Mouse (Mus musculus) liver, embryonic 15.5 days (tissue): ENCODE measurements around the gene Mettl11b. TPM values are rescaled to one million over a fixed set of nuclear protein-coding genes. Genes with fewer than 3 reads are reported as not detected.

Experiments
- ATAC-seq: fragments of 200-750 bp; cut with Nextera tagmentation; 2 replicates; pipeline ENCODE4 v1.8.0; 2017; ENCODE audit warnings: moderate number of reproducible peaks, mild to moderate bottlenecking, moderate library complexity; ENCODE audit not compliant: insufficient read depth
- H3K27ac ChIP-seq: fragments of 300-500 bp; sonication (generic); replicated peaks from 2 replicates; pipeline ENCODE4 v1.5.1; 2015; ENCODE audit warnings: mild to moderate bottlenecking, inconsistent platforms
- H3K27me3 ChIP-seq: fragments of 300-500 bp; sonication (generic); 2 replicates; pipeline ENCODE4 v1.6.1; 2015; ENCODE audit warnings: mild to moderate bottlenecking, inconsistent platforms
- H3K36me3 ChIP-seq: fragments of 300-500 bp; sonication (generic); replicated peaks from 2 replicates; pipeline ENCODE4 v1.6.1; 2015; ENCODE audit warnings: moderate library complexity, mild to moderate bottlenecking, inconsistent platforms
- H3K4me1 ChIP-seq: fragments of 300-500 bp; sonication (generic); replicated peaks from 2 replicates; pipeline ENCODE4 v1.6.1; 2015; ENCODE audit warnings: inconsistent platforms
- H3K4me2 ChIP-seq: fragments of 300-500 bp; sonication (generic); 2 replicates; pipeline ENCODE4 v1.6.1; 2015; ENCODE audit warnings: moderate library complexity, mild to moderate bottlenecking, inconsistent platforms
- H3K4me3 ChIP-seq: fragments of 300-500 bp; sonication (generic); replicated peaks from 2 replicates; pipeline ENCODE4 v1.5.1; 2015; ENCODE audit warnings: mild to moderate bottlenecking, inconsistent platforms
- H3K9ac ChIP-seq: fragments of 300-500 bp; sonication (generic); 2 replicates; pipeline ENCODE4 v1.6.1; 2015; ENCODE audit warnings: moderate library complexity, mild to moderate bottlenecking, inconsistent platforms
- H3K9me3 ChIP-seq: fragments of 300-500 bp; sonication (generic); replicated peaks from 2 replicates; pipeline ENCODE4 v1.6.1; 2016; ENCODE audit warnings: inconsistent platforms
- WGBS: fragments of 180-500 bp; shearing (Covaris S2); methylation state at CpG from one replicate; pipeline ENCODE4 v1.1.7; 2015; ENCODE audit warnings: mixed read lengths; ENCODE audit not compliant: insufficient replicate concordance; 5-methylcytosine and 5-hydroxymethylcytosine counted together
- polyA plus RNA-seq: library from polyadenylated mRNA; unstranded; fragments of >200 nt; fragmentation: Nextera tagmentation; extraction: Ambion mirVana; gene quantifications from 2 replicates; pipeline ENCODE4 v1.2.1, GENCODE M21; 2015

The Mettl11b gene
- polyA plus RNA-seq, 1 experiment from 2014 or later: 0.13 TPM

GRCm38 (mm10) chr1:163682935-163683430, 42.0 kb downstream of the Mettl11b start:
- Histone ChIP-seq H3K36me3 (no peaks in the 10 kb centered on the region), H3K9me3 (no peaks in the 10 kb centered on the region), H3K9ac (no peak overlapping the region), H3K27ac (no peak overlapping the region), H3K4me3 (no peak overlapping the region), H3K4me2 (no peak overlapping the region), H3K4me1 (no peaks in the 10 kb centered on the region), H3K27me3 (no peaks in the 10 kb centered on the region)
- no peak for ATAC-seq
- 60% methylated on average over 2 of the region's 2 CpGs for WGBS

GRCm38 (mm10) chr1:163682127-163682526, 42.9 kb downstream of the Mettl11b start:
- WGBS: 56% methylated on average over 3 of the region's 3 CpGs
- Histone ChIP-seq H3K27ac (no peak overlapping the region), H3K4me2 (no peak overlapping the region), H3K27me3 (no peaks in the 10 kb centered on the region), H3K9ac (no peak overlapping the region), H3K9me3 (no peaks in the 10 kb centered on the region), H3K4me1 (no peaks in the 10 kb centered on the region), H3K4me3 (no peak overlapping the region), H3K36me3 (no peaks in the 10 kb centered on the region)
- ATAC-seq: no peak

GRCm38 (mm10) chr1:163672866-163673265, 52.2 kb downstream of the Mettl11b start:
- Histone ChIP-seq H3K36me3 (no peaks in the 10 kb centered on the region), H3K9me3 (no peaks in the 10 kb centered on the region), H3K9ac (no peak overlapping the region), H3K4me3 (no peak overlapping the region), H3K27me3 (no peaks in the 10 kb centered on the region), H3K4me2 (no peak overlapping the region), H3K4me1 (no peaks in the 10 kb centered on the region), H3K27ac (no peak overlapping the region)
- no peak for ATAC-seq
- WGBS: 58% methylated on average over 3 of the region's 3 CpGs

GRCm38 (mm10) chr1:163671326-163671725, 53.7 kb downstream of the Mettl11b start:
- H3K9ac ChIP-seq: no peak overlapping the region
- H3K9me3 ChIP-seq: no peaks in the 10 kb centered on the region
- H3K4me2 ChIP-seq: no peak overlapping the region
- ATAC-seq: no peak
- H3K27me3 ChIP-seq: no peaks in the 10 kb centered on the region
- no peak overlapping the region for H3K27ac ChIP-seq
- H3K4me1 ChIP-seq: no peaks in the 10 kb centered on the region
- WGBS: 44% methylated on average over 4 of the region's 4 CpGs
- no peaks in the 10 kb centered on the region for H3K36me3 ChIP-seq
- H3K4me3 ChIP-seq: no peak overlapping the region

- Histone ChIP-seq H3K27ac (no peak overlapping the region), H3K4me3 (no peak overlapping the region), H3K9ac (no peak overlapping the region), H3K4me1 (no peaks in the 10 kb centered on the region), H3K36me3 (no peaks in the 10 kb centered on the region), H3K4me2 (no peak overlapping the region), H3K27me3 (no peaks in the 10 kb centered on the region), H3K9me3 (no peaks in the 10 kb centered on the region)
- no peak for ATAC-seq
- 17% methylated on average over 4 of the region's 4 CpGs for WGBS
Measured at GRCm38 (mm10) chr1:163670702-163671101, 54.3 kb downstream of the Mettl11b start.

GRCm38 (mm10) chr1:163669936-163670335, 55.1 kb downstream of the Mettl11b start:
- no peak overlapping the region for H3K27ac ChIP-seq
- WGBS: 70% methylated on average over 4 of the region's 4 CpGs
- H3K9ac ChIP-seq: no peak overlapping the region
- no peak overlapping the region for H3K4me3 ChIP-seq
- H3K36me3 ChIP-seq: no peaks in the 10 kb centered on the region
- H3K4me2 ChIP-seq: no peak overlapping the region
- ATAC-seq: no peak
- no peaks in the 10 kb centered on the region for H3K4me1 ChIP-seq
- no peaks in the 10 kb centered on the region for H3K27me3 ChIP-seq
- no peaks in the 10 kb centered on the region for H3K9me3 ChIP-seq

GRCm38 (mm10) chr1:163662416-163662815, 62.6 kb downstream of the Mettl11b start:
- no peak overlapping the region for H3K27ac ChIP-seq

GRCm38 (mm10) chr1:163658535-163658928, 66.5 kb downstream of the Mettl11b start:
- no peak overlapping the region for H3K27ac ChIP-seq
- no peaks in the 10 kb centered on the region for H3K27me3 ChIP-seq
- H3K36me3 ChIP-seq: no peaks in the 10 kb centered on the region
- H3K4me3 ChIP-seq: no peak overlapping the region
- H3K9me3 ChIP-seq: no peaks in the 10 kb centered on the region
- no peak overlapping the region for H3K9ac ChIP-seq
- H3K4me1 ChIP-seq: no peaks in the 10 kb centered on the region
- no peak for ATAC-seq
- no peak overlapping the region for H3K4me2 ChIP-seq

More at GRCm38 (mm10) chr1:163662416-163662815, 62.6 kb downstream of the Mettl11b start:
- H3K27me3 ChIP-seq: no peaks in the 10 kb centered on the region
- no peak overlapping the region for H3K4me2 ChIP-seq
- H3K9ac ChIP-seq: no peak overlapping the region
- H3K4me1 ChIP-seq: no peaks in the 10 kb centered on the region
- no peaks in the 10 kb centered on the region for H3K36me3 ChIP-seq
- H3K9me3 ChIP-seq: no peaks in the 10 kb centered on the region
- H3K4me3 ChIP-seq: no peak overlapping the region
- WGBS: 47% methylated on average over 1 of the region's 1 CpGs
- ATAC-seq: no peak

GRCm38 (mm10) chr1:163657766-163658534, 67.1 kb downstream of the Mettl11b start:
- no peaks in the 10 kb centered on the region for H3K9me3 ChIP-seq
- no peaks in the 10 kb centered on the region for H3K27me3 ChIP-seq
- H3K9ac ChIP-seq: no peak overlapping the region
- no peaks in the 10 kb centered on the region for H3K36me3 ChIP-seq
- ATAC-seq: no peak
- H3K4me2 ChIP-seq: no peak overlapping the region
- 64% methylated on average over 7 of the region's 7 CpGs for WGBS
- no peak overlapping the region for H3K27ac ChIP-seq
- no peak overlapping the region for H3K4me3 ChIP-seq
- H3K4me1 ChIP-seq: no peaks in the 10 kb centered on the region

- 56% methylated on average over 2 of the region's 2 CpGs for WGBS
- Histone ChIP-seq H3K27me3 (no peaks in the 10 kb centered on the region), H3K4me3 (no peak overlapping the region), H3K4me1 (no peaks in the 10 kb centered on the region), H3K36me3 (no peaks in the 10 kb centered on the region), H3K9ac (no peak overlapping the region), H3K4me2 (no peak overlapping the region), H3K27ac (no peak overlapping the region), H3K9me3 (no peaks in the 10 kb centered on the region)
- no peak for ATAC-seq
Measured at GRCm38 (mm10) chr1:163657056-163657455, 68.0 kb downstream of the Mettl11b start.

- Histone ChIP-seq H3K4me1 (no peaks in the 10 kb centered on the region), H3K36me3 (no peaks in the 10 kb centered on the region), H3K9ac (no peak overlapping the region), H3K9me3 (no peaks in the 10 kb centered on the region), H3K4me2 (no peak overlapping the region), H3K27me3 (no peaks in the 10 kb centered on the region), H3K27ac (no peak overlapping the region), H3K4me3 (no peak overlapping the region)
- 76% methylated on average over 5 of the region's 5 CpGs for WGBS
- ATAC-seq: no peak
Measured at GRCm38 (mm10) chr1:163656432-163656831, 68.6 kb downstream of the Mettl11b start.
